Mouse (Mus musculus) ES-Bruce4 (cell line): ENCODE measurements around the gene Pcdh19. TPM values are rescaled to one million over a fixed set of nuclear protein-coding genes. Genes with fewer than 3 reads are reported as not detected.

Experiments used
- H3K27ac ChIP-seq: 2 replicates; pipeline ENCODE4 v1.5.1; 2012; ENCODE audit warnings: low read length, inconsistent platforms; ENCODE audit not compliant: insufficient read depth
- H3K27me3 ChIP-seq: 2 replicates; pipeline ENCODE4 v1.6.1; 2012; ENCODE audit warnings: mild to moderate bottlenecking, low read length, inconsistent platforms; ENCODE audit not compliant: control insufficient read depth, poor library complexity, insufficient read depth, severe bottlenecking
- H3K36me3 ChIP-seq: 2 replicates; pipeline ENCODE4 v1.6.1; 2012; ENCODE audit warnings: inconsistent platforms, mild to moderate bottlenecking, low read length, moderate library complexity; ENCODE audit not compliant: control insufficient read depth, poor library complexity, insufficient read depth, severe bottlenecking
- H3K4me1 ChIP-seq: one replicate; pipeline ENCODE4 v1.8.1; 2011; ENCODE audit warnings: low read length; ENCODE audit not compliant: control insufficient read depth, insufficient read depth
- H3K4me3 ChIP-seq: 2 replicates; pipeline ENCODE4 v1.5.1; 2011; ENCODE audit warnings: low read depth, mild to moderate bottlenecking, low read length
- H3K9ac ChIP-seq: 2 replicates; pipeline ENCODE4 v1.6.1; 2012; ENCODE audit warnings: low read depth, mild to moderate bottlenecking, inconsistent platforms; ENCODE audit not compliant: poor library complexity, severe bottlenecking
- H3K9me3 ChIP-seq: replicated peaks from 2 replicates; pipeline ENCODE4 v1.6.1; 2012; ENCODE audit warnings: mild to moderate bottlenecking, low read length, inconsistent platforms; ENCODE audit not compliant: control insufficient read depth, poor library complexity, insufficient read depth, severe bottlenecking
- CTCF ChIP-seq: IDR thresholded peaks from one replicate; pipeline ENCODE4 v1.8.1; 2011; ENCODE audit warnings: low read depth, low read length
- EP300 ChIP-seq: IDR thresholded peaks from 2 replicates; pipeline ENCODE4 v1.6.1; 2011; ENCODE audit warnings: low read depth, low read length; ENCODE audit not compliant: insufficient read depth
- POLR2A ChIP-seq: IDR thresholded peaks from one replicate; pipeline ENCODE4 v1.8.1; 2011; ENCODE audit warnings: low read length; ENCODE audit not compliant: insufficient read depth
- polyA plus RNA-seq: library from polyadenylated mRNA; stranded (reverse); fragments of >200 nt; gene quantifications from 2 replicates; pipeline ENCODE4 v1.2.4, GENCODE M21; 2011; ENCODE audit warnings: low read depth; ENCODE audit not compliant: missing spikeins, insufficient read depth, insufficient read length

Gene Pcdh19
- polyA plus RNA-seq, 1 experiment = 1.8 TPM

DNA sequence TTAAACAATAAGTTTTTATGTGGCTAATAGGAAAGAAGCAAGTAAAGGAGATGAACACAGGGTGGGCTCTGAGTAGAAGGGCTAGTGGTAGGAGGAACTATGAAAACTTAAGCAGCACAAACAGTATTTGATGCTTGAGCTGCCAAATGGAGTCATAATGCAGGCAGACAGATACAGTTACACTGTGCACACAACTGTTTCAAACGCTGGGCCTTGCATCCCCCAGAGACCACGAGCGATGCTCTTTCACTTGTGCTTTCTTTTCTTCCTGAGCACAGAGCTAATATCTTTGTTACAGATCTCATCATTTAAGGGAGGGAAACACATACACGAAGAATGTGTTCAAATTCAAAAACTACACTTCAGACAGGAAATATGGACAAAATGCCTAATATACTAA, 83.0 kb downstream of the Pcdh19 start:
- Histone ChIP-seq H3K27ac (no peak overlapping the region), H3K27me3 (no peaks in the 10 kb centered on the region), H3K9ac (no peak overlapping the region), H3K9me3 (no peaks in the 10 kb centered on the region), H3K4me3 (no peak overlapping the region), H3K36me3 (no peaks in the 10 kb centered on the region), H3K4me1 (no peaks in the 10 kb centered on the region)
- no peak for TF ChIP-seq CTCF
- TF ChIP-seq EP300 = no peak
- no peak for TF ChIP-seq POLR2A

DNA sequence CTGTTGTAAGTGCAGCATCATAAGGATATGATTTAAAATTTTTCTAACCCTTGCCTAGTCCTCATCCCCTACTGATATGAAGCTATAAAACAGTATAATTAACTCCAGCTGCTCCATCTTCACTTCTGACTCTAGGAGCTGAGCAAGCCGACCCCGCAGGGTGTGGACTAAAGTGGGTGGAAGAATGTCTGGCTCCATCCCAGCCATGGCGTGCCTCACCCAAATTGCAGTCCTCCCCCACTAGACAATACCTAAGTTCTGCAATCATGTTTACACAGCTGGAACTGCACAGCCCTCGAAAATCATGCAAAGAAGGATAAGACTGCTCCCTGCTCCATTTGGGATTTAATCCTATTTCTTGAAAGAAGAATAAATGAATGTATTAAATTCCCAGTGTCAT, 84.5 kb downstream of the Pcdh19 start:
- Histone ChIP-seq H3K9me3 (no peaks in the 10 kb centered on the region), H3K36me3 (no peaks in the 10 kb centered on the region), H3K27ac (no peak overlapping the region), H3K4me3 (no peak overlapping the region), H3K4me1 (no peaks in the 10 kb centered on the region), H3K27me3 (no peaks in the 10 kb centered on the region), H3K9ac (no peak overlapping the region)
- no peak for TF ChIP-seq EP300

GRCm38 (mm10) chrX:133602068-133602467, 86.7 kb downstream of the Pcdh19 start:
- Histone ChIP-seq H3K27me3 (no peaks in the 10 kb centered on the region), H3K4me3 (no peak overlapping the region), H3K9me3 (no peaks in the 10 kb centered on the region), H3K36me3 (no peaks in the 10 kb centered on the region), H3K27ac (no peak overlapping the region), H3K4me1 (no peaks in the 10 kb centered on the region), H3K9ac (no peak overlapping the region)
- TF ChIP-seq CTCF (no peak), EP300 (no peak), POLR2A (no peak)

DNA sequence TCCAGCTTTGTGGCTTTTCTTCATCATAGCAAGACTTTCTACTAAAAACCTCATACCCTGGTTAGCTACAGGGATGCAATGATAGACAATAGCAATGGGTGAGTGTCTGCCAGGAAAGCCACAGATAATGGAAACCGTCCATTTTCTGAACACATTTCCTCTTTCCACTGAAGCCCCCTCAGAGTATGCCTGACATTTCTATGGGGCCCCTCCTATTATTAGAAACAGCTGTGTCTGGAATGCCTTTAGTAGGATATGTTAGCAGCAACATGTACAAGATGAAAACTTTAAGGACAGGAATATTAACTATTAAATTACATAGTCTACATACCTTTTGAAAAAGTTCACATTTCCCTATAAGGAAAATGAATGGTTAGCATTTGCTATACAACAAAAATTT, 87.1 kb downstream of the Pcdh19 start:
- no peaks in the 10 kb centered on the region for H3K27me3 ChIP-seq
- no peaks in the 10 kb centered on the region for H3K4me1 ChIP-seq
- no peak overlapping the region for H3K4me3 ChIP-seq
- no peaks in the 10 kb centered on the region for H3K36me3 ChIP-seq
- no peak overlapping the region for H3K9ac ChIP-seq
- TF ChIP-seq POLR2A (no peak), EP300 (no peak), CTCF (no peak)
- no peak overlapping the region for H3K27ac ChIP-seq
- H3K9me3 ChIP-seq = no peaks in the 10 kb centered on the region

DNA sequence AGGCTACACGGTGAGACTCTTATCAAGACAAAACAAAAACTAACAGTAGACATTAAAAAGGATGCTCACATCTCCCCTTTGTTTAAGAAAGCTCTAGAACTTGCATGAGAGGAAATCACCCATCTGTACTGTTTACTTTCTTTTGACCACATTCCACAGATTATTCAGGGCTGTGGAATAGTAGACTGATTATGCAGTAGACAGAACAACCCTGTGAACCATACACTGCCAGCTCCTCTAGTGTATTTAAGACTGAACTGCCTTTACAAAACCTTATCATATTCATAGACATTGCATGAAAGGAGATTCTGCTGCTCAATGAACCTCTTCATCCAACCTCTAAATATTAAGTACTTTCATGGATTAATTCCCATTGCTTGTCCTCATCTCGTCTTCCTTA, 87.6 kb downstream of the Pcdh19 start:
- TF ChIP-seq EP300 = no peak
- TF ChIP-seq POLR2A = no peak
- no peak for TF ChIP-seq CTCF
- H3K36me3 ChIP-seq = no peaks in the 10 kb centered on the region
- no peak overlapping the region for H3K4me3 ChIP-seq
- no peaks in the 10 kb centered on the region for H3K9me3 ChIP-seq
- no peak overlapping the region for H3K9ac ChIP-seq
- H3K27me3 ChIP-seq = no peaks in the 10 kb centered on the region
- H3K4me1 ChIP-seq = no peaks in the 10 kb centered on the region
- no peak overlapping the region for H3K27ac ChIP-seq

GRCm38 (mm10) chrX:133575601-133576382, 113.0 kb downstream of the Pcdh19 start:
- no peaks in the 10 kb centered on the region for H3K9me3 ChIP-seq
- H3K4me3 ChIP-seq = no peak overlapping the region
- H3K9ac ChIP-seq = no peak overlapping the region
- H3K4me1 ChIP-seq = no peaks in the 10 kb centered on the region
- H3K27ac ChIP-seq = no peak overlapping the region
- no peaks in the 10 kb centered on the region for H3K36me3 ChIP-seq
- no peak for TF ChIP-seq EP300
- TF ChIP-seq CTCF = no peak
- TF ChIP-seq POLR2A = no peak
- no peaks in the 10 kb centered on the region for H3K27me3 ChIP-seq
